Mouse (Mus musculus) gastrocnemius, postnatal 4 days (tissue): ENCODE data around the gene Ccdc169. TPM values are rescaled to one million over a fixed set of nuclear protein-coding genes. Genes with fewer than 3 reads are reported as not detected.
A peak's percentile ranks its signal among the peaks of the same experiment; 100 is the strongest.

Experiments
- DNase-seq, 2 experiments: peaks; one replicate each; pipeline ENCODE4 v3.0.0; 2021 to 2022; ENCODE audit warnings: low spot score in 2 of 2, mixed read lengths in 2 of 2
- long read RNA-seq, 2 experiments: library from polyadenylated mRNA; stranded (forward); transcript quantifications; one replicate each; pipeline ENCODE4 v2.0.0; 2021
- total RNA-seq, 2 experiments: library from RNA; stranded (reverse); gene quantifications; 2 replicates each; pipeline ENCODE4 v1.2.3; 2021

Gene Ccdc169
- under 1 TPM; 0.27 to 0.39 TPM for total RNA-seq
- long read RNA-seq, experiment 1, partial matches to known transcripts: 0 of 1 reads
- long read RNA-seq, experiment 1, other reads (novel, unspliced or antisense): 1 of 1 reads
- long read RNA-seq, experiment 2: 0 reads

DNA sequence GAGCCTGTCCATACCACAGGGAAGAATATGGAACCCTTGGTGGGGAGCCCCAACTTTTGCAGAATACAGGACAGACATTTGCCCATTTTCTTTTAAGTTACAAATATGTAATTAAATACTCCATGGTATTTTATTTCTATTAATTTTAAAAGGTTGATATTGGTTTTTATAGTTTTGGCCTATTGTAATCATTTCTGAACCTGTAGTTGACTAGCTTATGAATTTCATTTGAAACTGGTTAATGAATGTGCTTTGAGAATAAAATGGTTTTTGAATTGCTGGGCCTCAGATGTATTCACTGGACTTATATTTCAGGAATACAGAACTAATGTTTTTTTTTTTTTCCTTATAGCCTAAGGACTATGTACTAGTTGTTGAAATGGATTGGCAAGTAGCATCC lies at the start of gene Ccdc169:
TSS of gene Ccdc169 (plus strand) at position 301 of the 400 bp plus-strand sequence.
- DNase-seq: no peak

DNA sequence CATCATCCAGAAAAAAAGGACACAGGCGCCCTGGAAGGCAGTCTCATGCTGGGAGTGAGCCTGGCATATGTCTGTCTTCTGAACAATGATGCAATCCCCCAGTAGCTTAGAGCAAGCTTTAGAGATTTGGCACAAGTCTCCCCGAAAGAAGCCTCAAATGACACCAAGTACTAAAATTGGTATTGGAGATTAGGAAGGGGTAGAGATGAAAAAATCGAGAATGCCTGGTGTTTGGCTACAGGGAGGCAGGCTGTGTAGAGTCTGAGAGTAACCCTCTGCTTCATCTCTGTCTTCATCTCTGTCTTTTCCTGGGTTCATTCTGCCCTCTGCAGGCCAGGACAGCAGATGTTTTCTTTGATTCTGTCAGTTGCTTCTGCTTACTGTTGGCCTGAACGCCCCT lies 49.8 kb upstream of the Ccdc169 start:
- peak in 1 of 2 experiments; percentile 15 for DNase-seq

- DNase-seq: peak in 1 of 2 experiments; percentile 6
Observed at GRCm38 (mm10) chr3:55088359-55088758, 48.8 kb upstream of the Ccdc169 start.

DNA sequence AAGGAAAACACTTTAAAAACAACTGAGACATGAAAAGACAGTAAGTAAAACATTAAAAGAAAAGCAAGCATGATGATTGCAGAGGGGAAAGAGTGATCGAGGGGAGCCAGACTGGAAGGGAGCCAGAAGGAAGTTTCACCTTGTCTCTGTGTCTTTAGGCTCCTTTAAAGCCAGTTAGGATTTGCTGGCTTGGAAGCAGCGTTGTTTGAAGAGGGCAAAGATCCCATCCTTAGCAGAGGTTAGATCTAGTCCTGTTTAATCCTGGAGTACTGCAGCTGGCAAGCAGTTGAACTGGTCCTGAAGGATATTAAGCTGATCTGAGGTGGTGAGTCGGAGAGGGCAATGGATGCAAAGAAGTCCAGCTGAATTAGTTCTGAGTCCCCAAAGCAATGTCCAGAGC lies 48.3 kb upstream of the Ccdc169 start:
- DNase-seq: no peak

- no peak for DNase-seq
Observed at GRCm38 (mm10) chr3:55089291-55089690, 47.8 kb upstream of the Ccdc169 start.

DNA sequence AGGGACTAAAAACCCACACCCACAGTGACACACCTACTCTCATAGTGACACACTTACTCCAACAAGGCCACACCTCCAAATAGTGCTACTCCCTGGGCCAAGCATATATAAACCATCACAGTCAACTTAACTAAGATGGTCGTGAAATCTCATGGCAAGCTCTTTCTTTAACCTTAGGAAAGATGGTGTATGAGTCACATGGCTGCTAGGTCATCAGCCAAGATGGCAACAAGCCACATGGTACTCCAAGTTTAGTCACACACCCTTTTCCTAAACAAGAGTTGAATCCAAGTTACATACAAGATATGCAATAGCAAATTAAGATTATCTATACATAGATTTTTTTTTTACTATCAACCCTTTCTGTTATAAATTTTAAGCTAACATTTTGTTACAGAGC lies 44.0 kb upstream of the Ccdc169 start:
- no peak for DNase-seq

GRCm38 (mm10) chr3:55095968-55096654 lies 41.0 kb upstream of the Ccdc169 start:
- peak in 1 of 2 experiments; percentile 58 for DNase-seq

GRCm38 (mm10) chr3:55096655-55097005 lies 40.5 kb upstream of the Ccdc169 start:
- no peak for DNase-seq

GRCm38 (mm10) chr3:55097186-55097585 lies 40.0 kb upstream of the Ccdc169 start:
- peak in 1 of 2 experiments; percentile 55 for DNase-seq

DNA sequence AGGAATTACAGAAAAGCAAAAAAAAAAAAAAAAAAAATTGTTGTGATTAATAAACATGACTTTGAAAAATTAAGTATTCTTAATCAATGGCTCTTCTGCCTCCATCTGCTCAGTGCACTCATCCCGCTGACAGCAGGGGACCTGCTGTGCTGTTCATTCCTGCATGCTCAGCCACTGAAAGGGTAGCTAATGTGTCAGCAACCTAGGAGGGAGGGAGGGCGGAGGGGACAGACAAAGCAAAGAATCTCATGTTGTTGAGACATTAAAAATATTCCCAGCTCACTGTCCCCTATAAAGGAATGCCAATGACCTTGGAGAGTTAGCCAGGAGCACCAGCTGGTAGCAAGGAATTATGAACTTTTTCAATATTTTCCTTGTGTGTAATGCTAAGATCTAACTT lies 39.1 kb upstream of the Ccdc169 start:
- no peak for DNase-seq

DNA sequence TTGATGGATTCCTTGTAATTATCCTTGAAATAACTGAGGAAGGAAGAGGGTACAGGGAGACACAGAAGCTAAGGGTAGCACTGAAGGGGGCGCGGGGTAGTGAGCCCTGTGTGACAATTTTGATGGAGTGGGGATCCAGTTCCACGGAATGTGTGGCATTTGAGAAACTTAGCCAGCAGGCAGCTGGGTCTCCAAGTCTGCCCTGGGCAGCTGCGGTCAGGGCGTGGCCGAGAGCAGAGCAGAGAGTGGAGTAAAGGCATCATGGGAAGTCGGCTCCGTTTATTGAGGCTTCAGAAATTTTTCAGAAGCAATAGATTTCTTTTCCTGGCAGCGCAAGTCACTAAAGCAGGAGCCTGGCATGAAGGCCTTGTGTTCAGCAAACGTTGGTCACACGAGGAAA lies 38.1 kb upstream of the Ccdc169 start:
- DNase-seq: peak in 1 of 2 experiments; percentile 59

DNA sequence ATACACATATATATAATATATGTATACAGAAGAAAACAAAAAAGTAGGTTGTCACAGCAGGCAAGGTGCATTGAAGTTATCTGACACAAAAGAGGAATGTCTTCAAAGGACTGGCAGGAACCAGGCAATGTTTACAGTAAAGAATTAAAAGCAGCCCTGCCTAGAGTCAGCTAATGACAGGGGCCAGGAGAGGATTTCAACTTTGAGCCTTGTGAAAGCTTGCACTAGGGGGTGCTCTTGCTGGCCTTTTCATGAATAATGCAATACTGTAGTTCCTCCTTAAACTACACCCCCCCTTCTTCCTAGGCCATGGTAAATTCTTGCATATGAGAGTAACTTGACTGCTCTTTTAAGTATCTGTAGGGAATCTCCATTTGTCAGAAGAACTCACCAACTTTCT lies 36.0 kb upstream of the Ccdc169 start:
- DNase-seq: no peak

DNA sequence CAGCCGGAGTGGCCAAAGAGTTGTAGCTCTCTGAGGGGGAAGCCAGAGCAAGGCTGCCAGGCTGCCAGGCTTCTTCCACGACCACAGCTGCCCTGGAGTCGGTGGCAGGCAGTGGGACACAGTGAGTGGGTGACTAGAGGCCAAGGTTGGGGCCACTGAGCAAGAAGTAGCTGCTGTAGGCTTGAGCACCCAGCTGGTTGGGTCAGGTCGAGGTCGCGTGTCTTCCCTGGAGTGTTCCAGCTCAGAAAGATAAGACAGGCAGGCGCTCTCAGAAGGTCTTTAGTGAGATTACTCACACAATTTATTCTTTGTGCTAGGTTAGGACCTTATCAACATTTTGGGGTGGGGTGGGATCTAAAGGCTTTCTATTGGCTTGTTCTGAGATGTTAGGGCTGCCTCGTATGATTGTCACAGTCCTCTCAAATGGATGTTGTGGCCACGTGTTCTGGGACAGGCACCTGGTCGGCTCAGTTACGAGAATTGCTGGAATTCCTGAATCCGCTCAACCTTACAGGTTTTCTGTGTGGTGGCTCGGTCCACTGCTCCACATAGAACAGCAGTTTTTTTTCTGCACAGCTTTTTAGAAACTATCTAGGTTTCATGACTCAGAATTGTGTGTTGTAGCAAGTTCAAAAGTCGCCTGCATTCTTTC lies 31.6 kb upstream of the Ccdc169 start:
- DNase-seq: no peak

DNA sequence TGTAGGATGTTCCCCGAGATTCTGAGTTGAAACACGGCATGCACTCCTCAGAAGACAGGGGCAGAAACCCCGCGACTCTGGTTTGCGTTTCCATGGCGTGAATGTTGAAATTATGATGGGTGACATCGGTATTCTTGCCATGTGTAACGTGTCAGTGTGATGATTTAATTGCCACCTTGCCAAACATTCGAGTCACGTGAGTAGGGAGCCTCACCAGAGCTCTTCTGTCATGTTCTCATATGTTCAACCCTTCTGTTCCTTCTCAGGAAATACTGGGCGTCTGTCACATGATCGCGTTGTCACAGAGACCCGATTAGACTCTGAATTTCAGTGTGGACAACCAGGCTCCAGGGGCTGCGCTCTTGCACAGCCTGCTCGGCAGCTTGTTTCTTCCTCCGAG lies 31.1 kb upstream of the Ccdc169 start:
- DNase-seq: no peak

- no peak for DNase-seq
Observed at GRCm38 (mm10) chr3:55109097-55109496, 28.0 kb upstream of the Ccdc169 start.

GRCm38 (mm10) chr3:55111935-55112709 lies 25.0 kb upstream of the Ccdc169 start, which contains the start of gene Spg20:
Gene Spg20, plus strand, starts transcription at chr3:55112108.
- peak; percentile 96 to 98 for DNase-seq

DNA sequence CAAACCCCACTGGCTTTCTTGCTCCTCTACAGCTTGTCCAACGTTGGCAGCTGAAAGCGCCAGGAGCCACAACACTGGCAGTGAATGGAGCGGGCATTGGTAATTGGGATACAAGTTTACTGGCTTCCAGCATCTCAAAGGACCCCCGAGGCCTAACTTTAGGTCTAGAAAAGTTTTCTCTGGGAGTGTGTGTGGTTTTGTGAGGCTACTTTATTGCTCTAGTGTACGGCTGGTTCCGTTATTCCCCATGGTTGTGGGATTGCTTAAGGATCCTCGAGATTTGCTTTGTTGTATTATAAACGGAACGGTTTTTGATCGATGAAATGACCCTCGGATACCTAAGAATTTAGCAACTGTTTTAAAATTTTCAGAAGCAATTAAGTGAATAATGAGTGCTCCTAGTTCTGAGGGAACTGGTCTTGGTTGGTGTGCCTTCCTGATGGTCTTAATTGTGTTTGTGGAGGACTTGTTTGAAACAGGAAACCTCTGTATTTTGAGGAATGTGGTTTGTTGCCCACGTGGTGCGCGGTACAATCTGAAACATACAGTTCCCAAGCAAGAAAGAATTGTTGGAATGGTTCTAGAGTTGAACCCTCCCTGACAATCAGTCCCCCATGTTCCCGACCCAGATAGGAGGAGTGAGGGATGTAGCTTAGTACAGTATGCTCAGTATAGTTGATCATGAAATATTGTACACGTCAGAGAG lies 24.3 kb upstream of the Ccdc169 start:
- DNase-seq: no peak

- DNase-seq: no peak
Observed at GRCm38 (mm10) chr3:55114313-55115065, 22.6 kb upstream of the Ccdc169 start.

- no peak for DNase-seq
Observed at GRCm38 (mm10) chr3:55115071-55115470, 22.1 kb upstream of the Ccdc169 start.

GRCm38 (mm10) chr3:55115989-55116388 lies 21.1 kb upstream of the Ccdc169 start:
- no peak for DNase-seq
